21 mouse cellular contexts compared by ENCODE assay signal in the genomic region with DNA sequence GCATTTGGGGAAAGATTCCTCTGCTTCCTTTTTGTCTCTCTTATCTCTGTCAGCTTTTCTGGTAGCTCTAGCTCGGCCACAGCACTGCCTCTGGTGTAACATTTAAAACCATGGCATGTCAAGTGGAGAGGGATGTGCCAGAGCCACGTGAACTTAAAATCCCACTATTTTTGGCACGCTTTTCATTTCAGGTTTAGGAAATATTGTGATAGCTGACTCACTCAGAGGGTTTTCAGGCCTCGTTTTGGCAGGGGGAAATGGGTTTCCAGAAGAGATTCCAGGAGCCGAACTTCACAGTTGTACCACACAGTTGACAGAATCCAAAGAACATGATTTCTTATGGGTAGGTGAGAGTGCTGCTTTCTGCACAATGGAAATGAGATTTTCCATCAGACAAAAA.
DNase-seq lines count a peak whose midpoint lies in the region; ATAC-seq lines count a peak whose summit lies in the region.
"Had no signal": no experiment of that assay in that cellular context is flagged by ENCODE, and none has a peak within 500 bp of the region (broad histone marks: within the 10 kb centered on the region; RNA-seq: fewer than 3 reads in every experiment).

No protein-coding gene starts in this region.

- no peak for DNase-seq in frontal cortex, postnatal 10 days (ENCODE audit: low spot score in 2 of 2)
- peak; percentile 37 to 70 for DNase-seq in frontal cortex, adult 2 months (ENCODE audit: extremely low spot score in 1 of 2, low spot score in 1 of 2)
- peak; percentile 5 to 30 for DNase-seq in left cerebral cortex, adult 8-10 months (ENCODE audit: low spot score in 2 of 2)
- peak; percentile 14 for DNase-seq in right cerebral cortex, postnatal 25 days
- no peak for DNase-seq in cerebellum, adult 18-20 months
- DNase-seq in layer of hippocampus, postnatal 25 days (ENCODE audit: extremely low spot score in 1 of 2, low spot score in 1 of 2) = no peak
- DNase-seq: adrenal gland, postnatal 10 days; cerebellum, adult 11 months; cerebellum, postnatal 10 days; gastrocnemius, postnatal 14 days; heart, postnatal 14 days; kidney, adult 8-10 months; liver, postnatal 0 days; lung, postnatal 36 days; thymus, adult 2 months; thymus, postnatal 36 days had no signal

- peak; percentile 93 for ATAC-seq in frontal cortex, adult (ENCODE audit: low TSS enrichment)
- ATAC-seq: intestine, embryonic 16.5 days; liver, embryonic 12.5 days; liver, postnatal 0 days; midbrain, embryonic 16.5 days; Patski had no signal

Comparison
In these comparisons a context has a peak if more than half of its experiments do, and no peak if none do; other contexts are left out.
1. DNase-seq: peak in frontal cortex, adult 2 months (2 of 2), left cerebral cortex, adult 8-10 months (2 of 2) and right cerebral cortex, postnatal 25 days (single experiment); none in frontal cortex, postnatal 10 days (0 of 2), cerebellum, adult 18-20 months (0 of 2) and layer of hippocampus, postnatal 25 days (0 of 2).